Mouse (Mus musculus): Measurements from ENCODE around the gene Taf6. TPM values are rescaled to one million over a fixed set of nuclear protein-coding genes. Genes with fewer than 3 reads are reported as not detected.

Taf6 gene
- polyA plus RNA-seq, 2 experiments: 32.8 to 33.2 TPM

GRCm38 (mm10) chr5:138199576-138199975 is 12.3 kb upstream of the Taf6 start:
- ATAC-seq (ENCODE audit: insufficient read depth) (no peak), DNase-seq (ENCODE audit: low read depth in 3 of 3, low spot score in 3 of 3) (no peak)
- no peak overlapping the region for H3K4me3 ChIP-seq (ENCODE audit: insufficient read depth in 1 of 2, low read depth in 2 of 2, low read length in 2 of 2)
- H3K9me3 ChIP-seq (ENCODE audit: control insufficient read depth, low read length): no peaks in the 10 kb centered on the region; the same call in 1 of the 2 replicates
- no peak overlapping the region for H3K4me2 ChIP-seq (ENCODE audit: low read depth)
- H3K27me3 ChIP-seq (ENCODE audit: control insufficient read depth, insufficient read depth, low read length): no peaks in the 10 kb centered on the region
- H3K36me3 ChIP-seq (replicated peaks; ENCODE audit: control insufficient read depth, insufficient read depth, low read depth): no peaks in the 10 kb centered on the region
- H3K4me1 ChIP-seq (replicated peaks; ENCODE audit: control insufficient read depth in 2 of 2, insufficient read depth in 2 of 2, low read length in 1 of 2): no peaks in the 10 kb centered on the region; a peak in 1 of 4 replicates
- H3K9ac ChIP-seq (replicated peaks): no peak overlapping the region
- WGBS (ENCODE audit: insufficient replicate concordance): 13% methylated on average over 1 of the region's 1 CpGs
- no peak overlapping the region for H3K27ac ChIP-seq
- peak; percentile 39 for TF ChIP-seq CTCF (IDR thresholded peaks at IDR 0.05; ENCODE audit: low read depth)
- TF ChIP-seq EP300 (IDR thresholded peaks at IDR 0.05; ENCODE audit: low read depth): no peak

- no peak for TF ChIP-seq EP300 (IDR thresholded peaks at IDR 0.05; ENCODE audit: low read depth)
- TF ChIP-seq CTCF (IDR thresholded peaks at IDR 0.05; ENCODE audit: low read depth): no peak
- Histone ChIP-seq H3K27me3 (ENCODE audit: control insufficient read depth, insufficient read depth, low read length) (no peaks in the 10 kb centered on the region), H3K27ac (no peak overlapping the region), H3K4me2 (ENCODE audit: low read depth) (peak overlapping the region; percentile 82), H3K4me1 (replicated peaks; ENCODE audit: control insufficient read depth in 2 of 2, insufficient read depth in 2 of 2, low read length in 1 of 2) (peaks cover 0 to 6% of the 10 kb centered on the region in 2 experiments; a peak in 3 of 4 replicates), H3K4me3 (ENCODE audit: insufficient read depth in 1 of 2, low read depth in 2 of 2, low read length in 2 of 2) (peak overlapping the region in 1 of 2 experiments; percentile 74; a peak in 2 of 4 replicates), H3K9ac (replicated peaks) (no peak overlapping the region), H3K9me3 (ENCODE audit: control insufficient read depth, low read length) (no peaks in the 10 kb centered on the region), H3K36me3 (replicated peaks; ENCODE audit: control insufficient read depth, insufficient read depth, low read depth) (peaks cover 3% of the 10 kb centered on the region; the same call in 1 of the 2 replicates)
- ATAC-seq (ENCODE audit: insufficient read depth) (no peak), DNase-seq (ENCODE audit: low read depth in 3 of 3, low spot score in 3 of 3) (no peak)
- WGBS (ENCODE audit: insufficient replicate concordance): 60% methylated on average over 7 of the region's 7 CpGs
Observed at GRCm38 (mm10) chr5:138195463-138195862, 8.2 kb upstream of the Taf6 start.

- WGBS (ENCODE audit: insufficient replicate concordance): 3% methylated on average over 29 of the region's 29 CpGs
- H3K27ac ChIP-seq: no peak overlapping the region; the same call in 1 of the 2 replicates
- no peaks in the 10 kb centered on the region for H3K27me3 ChIP-seq (ENCODE audit: control insufficient read depth, insufficient read depth, low read length)
- H3K36me3 ChIP-seq (replicated peaks; ENCODE audit: control insufficient read depth, insufficient read depth, low read depth): peaks cover 5% of the 10 kb centered on the region; the same call in 1 of the 2 replicates
- H3K9ac ChIP-seq (replicated peaks): peak overlapping the region; percentile 83
- peaks cover 0 to 6% of the 10 kb centered on the region in 2 experiments; a peak in 3 of 4 replicates for H3K4me1 ChIP-seq (replicated peaks; ENCODE audit: control insufficient read depth in 2 of 2, insufficient read depth in 2 of 2, low read length in 1 of 2)
- no peak for TF ChIP-seq CTCF (IDR thresholded peaks at IDR 0.05; ENCODE audit: low read depth)
- no peak for TF ChIP-seq EP300 (IDR thresholded peaks at IDR 0.05; ENCODE audit: low read depth)
- DNase-seq (ENCODE audit: low read depth in 3 of 3, low spot score in 3 of 3) (no peak), ATAC-seq (ENCODE audit: insufficient read depth) (peak; percentile 56)
- peak overlapping the region; percentile 82 for H3K4me2 ChIP-seq (ENCODE audit: low read depth)
- H3K9me3 ChIP-seq (ENCODE audit: control insufficient read depth, low read length): no peaks in the 10 kb centered on the region
- peak overlapping the region; percentile 74 to 81 for H3K4me3 ChIP-seq (ENCODE audit: insufficient read depth in 1 of 2, low read depth in 2 of 2, low read length in 2 of 2)
Observed at GRCm38 (mm10) chr5:138194755-138195345, 7.6 kb upstream of the Taf6 start.

- Histone ChIP-seq H3K36me3 (replicated peaks; ENCODE audit: control insufficient read depth, insufficient read depth, low read depth) (peaks cover 5% of the 10 kb centered on the region; the same call in 1 of the 2 replicates), H3K27me3 (ENCODE audit: control insufficient read depth, insufficient read depth, low read length) (no peaks in the 10 kb centered on the region), H3K4me3 (ENCODE audit: insufficient read depth in 1 of 2, low read depth in 2 of 2, low read length in 2 of 2) (peak within 1 kb of the TSS; percentile 74 to 81), H3K9ac (replicated peaks) (peak within 1 kb of the TSS; percentile 83), H3K9me3 (ENCODE audit: control insufficient read depth, low read length) (no peaks in the 10 kb centered on the region), H3K4me1 (replicated peaks; ENCODE audit: control insufficient read depth in 2 of 2, insufficient read depth in 2 of 2, low read length in 1 of 2) (peaks cover 0 to 6% of the 10 kb centered on the region in 2 experiments; a peak in 3 of 4 replicates), H3K27ac (peak within 1 kb of the TSS; percentile 22; the same call in 1 of the 2 replicates), H3K4me2 (ENCODE audit: low read depth) (peak within 1 kb of the TSS; percentile 82)
- peak; percentile 79 to 84 (median 82) for DNase-seq (ENCODE audit: low read depth in 3 of 3, low spot score in 3 of 3)
- 5% methylated on average over 54 of the region's 54 CpGs for WGBS (ENCODE audit: insufficient replicate concordance)
- ATAC-seq (ENCODE audit: insufficient read depth): peak; percentile 80
- peak; percentile 20; the same call in 1 of the 2 replicates for TF ChIP-seq EP300 (IDR thresholded peaks at IDR 0.05; ENCODE audit: low read depth)
- no peak for TF ChIP-seq CTCF (IDR thresholded peaks at IDR 0.05; ENCODE audit: low read depth)
Observed at GRCm38 (mm10) chr5:138193771-138194727, 6.8 kb upstream of the Taf6 start, which contains the start of gene Mblac1. Gene Mblac1, plus strand, starts transcription at chr5:138194314.

Measured in liver, embryonic 14.5 days (tissue).